Comparison of ENCODE assay signal across 10 mouse cellular contexts in the genomic region with DNA sequence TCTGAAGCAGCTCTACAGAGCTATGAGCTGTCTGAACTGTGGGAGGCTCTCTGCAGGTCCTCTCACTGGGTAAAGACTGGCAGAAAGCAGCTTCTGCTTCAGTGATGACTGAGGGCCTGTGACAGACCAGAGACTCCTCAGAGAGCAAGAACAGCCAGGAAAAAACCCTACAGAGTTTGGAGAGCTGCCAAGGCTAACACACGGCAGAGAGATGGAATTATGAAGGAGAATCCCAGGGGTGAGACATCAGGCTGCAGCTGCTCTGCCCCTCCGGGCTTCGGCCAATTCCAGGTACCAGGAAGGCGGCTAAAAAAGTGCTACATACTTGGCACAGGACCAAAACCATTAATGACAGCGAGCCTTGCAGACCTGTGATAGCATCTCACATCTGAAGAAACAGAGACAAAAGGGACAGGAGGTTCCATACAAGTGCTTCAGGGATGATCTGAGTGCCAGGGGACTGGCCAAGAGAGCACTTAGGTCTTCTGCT. TPM values are rescaled to one million over a fixed set of nuclear protein-coding genes. Genes with fewer than 3 reads are reported as not detected.
A peak's percentile ranks its signal among the peaks of the same experiment; 100 is the strongest.
DNase-seq lines count a peak whose midpoint lies in the region; ATAC-seq and TF ChIP-seq lines count a peak whose summit lies in the region.
"Had no signal": no experiment of that assay in that cellular context is flagged by ENCODE, and none has a peak within 500 bp of the region (broad histone marks: within the 10 kb centered on the region; RNA-seq: fewer than 3 reads in every experiment).

No protein-coding gene starts in this region.

- no peaks in the 10 kb centered on the region for H3K27me3 ChIP-seq in limb, embryonic 12.5 days
- H3K27me3 ChIP-seq in limb, embryonic 10.5 days (ENCODE audit: low read depth, poor library complexity, severe bottlenecking) = no peaks in the 10 kb centered on the region
- no peaks in the 10 kb centered on the region for H3K27me3 ChIP-seq in forebrain, embryonic 15.5 days
- no peaks in the 10 kb centered on the region for H3K27me3 ChIP-seq in midbrain, postnatal 0 days (ENCODE audit: insufficient read depth, low read length)

- intact Hi-C loops in left cerebral cortex, adult 2 months (cut with DNase I) = no loop called here

- 32% methylated on average over 5 of the region's 5 CpGs for WGBS in limb, embryonic 12.5 days
- 83% methylated on average over 5 of the region's 5 CpGs for WGBS in limb, embryonic 10.5 days
- 25% methylated on average over 5 of the region's 5 CpGs for WGBS in forebrain, embryonic 15.5 days
- WGBS in midbrain, postnatal 0 days = 26% methylated on average over 5 of the region's 5 CpGs

- H3K9me3 ChIP-seq in limb, embryonic 12.5 days = no peaks in the 10 kb centered on the region
- H3K9me3 ChIP-seq in limb, embryonic 10.5 days (replicated peaks) = no peaks in the 10 kb centered on the region
- H3K9me3 ChIP-seq in forebrain, embryonic 15.5 days = no peaks in the 10 kb centered on the region
- H3K9me3 ChIP-seq in midbrain, postnatal 0 days (ENCODE audit: low read length) = no peaks in the 10 kb centered on the region

- no peak for ATAC-seq in limb, embryonic 12.5 days (ENCODE audit: insufficient number of reproducible peaks, insufficient read depth, low FRiP score, low TSS enrichment, low read depth)
- ATAC-seq in forebrain, embryonic 15.5 days (replicated peaks) = 0 out of 2 replicates have a peak, but pooled peaks have one; percentile 48
- ATAC-seq in midbrain, postnatal 0 days (ENCODE audit: low FRiP score) = no peak
- ATAC-seq in monocyte, adult 5-6 weeks (replicated peaks; ENCODE audit: insufficient number of reproducible peaks, low FRiP score, low TSS enrichment, poor library complexity, severe bottlenecking) = no peak

- peak overlapping the region; percentile 31; the same call in 1 of the 2 replicates for H3K27ac ChIP-seq in limb, embryonic 12.5 days
- H3K27ac ChIP-seq in limb, embryonic 10.5 days = no peak overlapping the region
- peak overlapping the region; percentile 33; the same call in 1 of the 2 replicates for H3K27ac ChIP-seq in forebrain, embryonic 15.5 days (replicated peaks)
- no peak overlapping the region for H3K27ac ChIP-seq in midbrain, postnatal 0 days (ENCODE audit: low read depth, low read length)
- H3K27ac ChIP-seq in left cerebral cortex, adult 2 months = no peak overlapping the region
- H3K27ac ChIP-seq: heart, adult 2 months; macrophage had no signal

- peaks cover 38% of the 10 kb centered on the region for H3K4me1 ChIP-seq in limb, embryonic 12.5 days (replicated peaks)
- H3K4me1 ChIP-seq in limb, embryonic 10.5 days = peaks cover 49% of the 10 kb centered on the region
- peaks cover 29% of the 10 kb centered on the region for H3K4me1 ChIP-seq in forebrain, embryonic 15.5 days
- H3K4me1 ChIP-seq in midbrain, postnatal 0 days (ENCODE audit: insufficient read depth, low read length) = 0 out of 2 replicates have a peak, but pooled peaks cover 2% of the 10 kb centered on the region

- no peaks in the 10 kb centered on the region for H3K36me3 ChIP-seq in limb, embryonic 12.5 days
- H3K36me3 ChIP-seq in limb, embryonic 10.5 days = no peaks in the 10 kb centered on the region
- no peaks in the 10 kb centered on the region for H3K36me3 ChIP-seq in forebrain, embryonic 15.5 days
- no peaks in the 10 kb centered on the region for H3K36me3 ChIP-seq in midbrain, postnatal 0 days (ENCODE audit: insufficient read depth, low read length)

- TF ChIP-seq CTCF in midbrain, postnatal 0 days (IDR thresholded peaks at IDR 0.05) = no peak
- TF ChIP-seq CTCF in left cerebral cortex, adult 2 months (IDR thresholded peaks at IDR 0.05) = no peak

- no peak overlapping the region for H3K4me3 ChIP-seq in limb, embryonic 12.5 days (replicated peaks)
- H3K4me3 ChIP-seq in limb, embryonic 10.5 days = no peak overlapping the region
- H3K4me3 ChIP-seq in forebrain, embryonic 15.5 days = no peak overlapping the region
- no peak overlapping the region for H3K4me3 ChIP-seq in midbrain, postnatal 0 days (ENCODE audit: low read depth, low read length)
- no peak overlapping the region for H3K4me3 ChIP-seq in left cerebral cortex, adult 2 months
- H3K4me3 ChIP-seq: heart, adult 2 months had no signal

- no peak overlapping the region for H3K4me2 ChIP-seq in limb, embryonic 12.5 days
- no peak overlapping the region for H3K4me2 ChIP-seq in forebrain, embryonic 15.5 days (replicated peaks)
- H3K4me2 ChIP-seq in midbrain, postnatal 0 days (ENCODE audit: low read depth, low read length, poor library complexity, severe bottlenecking) = no peak overlapping the region

- 0 out of 2 replicates have a peak overlapping the region, but pooled peaks have one; percentile 12 for H3K9ac ChIP-seq in limb, embryonic 12.5 days (replicated peaks)
- H3K9ac ChIP-seq in forebrain, embryonic 15.5 days (replicated peaks) = no peak overlapping the region
- H3K9ac ChIP-seq in midbrain, postnatal 0 days (replicated peaks; ENCODE audit: low read length, poor library complexity, severe bottlenecking) = no peak overlapping the region

- DNase-seq in limb, embryonic 10.5 days (ENCODE audit: low spot score) = no peak
- DNase-seq in cerebellum, adult 11 months = peak; percentile 48
- peak; percentile 62 for DNase-seq in midbrain, postnatal 0 days (ENCODE audit: low spot score)
- DNase-seq in spleen, postnatal 14 days (ENCODE audit: low spot score in 2 of 2) = no peak
- no peak for DNase-seq in left cerebral cortex, adult 2 months (ENCODE audit: extremely low spot score in 1 of 2, low spot score in 2 of 2)

RNA-seq across cellular contexts. Expression of gene B4galt5, which starts 17.5 kb away (rescaled TPM):
- polyA plus RNA-seq in limb, embryonic 12.5 days (2016; fragmentation: Nextera tagmentation; extraction: Ambion mirVana) = 11.4 and 14.1 TPM in 2 replicates
- polyA plus RNA-seq in limb, embryonic 10.5 days (2016; fragmentation: Nextera tagmentation; extraction: Ambion mirVana) = 10.3 and 11.3 TPM in 2 replicates
- polyA plus RNA-seq in forebrain, embryonic 15.5 days (2015; fragmentation: Nextera tagmentation; extraction: Ambion mirVana) = 15.2 and 18.8 TPM in 2 replicates
- 64.1 and 88.3 TPM in 2 replicates for total RNA-seq in midbrain, postnatal 0 days (2014; rRNA removed)
- 29.1 and 35.6 TPM in 2 replicates for polyA plus RNA-seq in midbrain, postnatal 0 days (2015; fragmentation: Nextera tagmentation; extraction: Ambion mirVana)
- total RNA-seq in left cerebral cortex, adult 2 months (2021) = 10 to 100 TPM; 49.7 to 50.2 TPM
- 107 to 198 TPM (median 140 TPM) in 3 replicates for total RNA-seq in monocyte, adult 5-6 weeks (2017)

Comparison
In these comparisons a context has a peak if more than half of its experiments do, and no peak if none do; other contexts are left out.
1. H3K27ac ChIP-seq: peak in limb, embryonic 12.5 days (single experiment) and forebrain, embryonic 15.5 days (single experiment); none in limb, embryonic 10.5 days (single experiment), midbrain, postnatal 0 days (single experiment) and left cerebral cortex, adult 2 months (single experiment).
2. DNase-seq: peak in cerebellum, adult 11 months (single experiment) and midbrain, postnatal 0 days (single experiment); none in limb, embryonic 10.5 days (single experiment), spleen, postnatal 14 days (0 of 2) and left cerebral cortex, adult 2 months (0 of 2).